Mouse (Mus musculus) embryonic facial prominence, embryonic 10.5 days (tissue): ENCODE results near the gene Itfg2. TPM values are rescaled to one million over a fixed set of nuclear protein-coding genes. Genes with fewer than 3 reads are reported as not detected.

Experiments
- DNase-seq: peaks from one replicate; pipeline ENCODE4 v3.0.0-alpha.2; 2017; ENCODE audit warnings: low spot score
- H3K27ac ChIP-seq: fragments of 300-500 bp; sonication (generic); replicated peaks from 2 replicates; pipeline ENCODE4 v1.5.1; 2016; ENCODE audit warnings: mild to moderate bottlenecking
- H3K27me3 ChIP-seq: fragments of 300-500 bp; sonication (generic); replicated peaks from 2 replicates; pipeline ENCODE4 v1.6.1; 2016; ENCODE audit warnings: low read depth, mild to moderate bottlenecking; ENCODE audit not compliant: poor library complexity, severe bottlenecking
- H3K36me3 ChIP-seq: fragments of 300-500 bp; sonication (generic); replicated peaks from 2 replicates; pipeline ENCODE4 v1.6.1; 2016; ENCODE audit warnings: mild to moderate bottlenecking, moderate library complexity
- H3K4me1 ChIP-seq: fragments of 300-500 bp; sonication (generic); 2 replicates; pipeline ENCODE4 v1.6.1; 2016
- H3K4me3 ChIP-seq: fragments of 300-500 bp; sonication (generic); 2 replicates; pipeline ENCODE4 v1.5.1; 2016; ENCODE audit warnings: mild to moderate bottlenecking, moderate library complexity
- H3K9me3 ChIP-seq: fragments of 300-500 bp; sonication (generic); 2 replicates; pipeline ENCODE4 v1.6.1; 2016; ENCODE audit warnings: mild to moderate bottlenecking
- WGBS: fragments of 180-500 bp; shearing (Covaris S2); methylation state at CpG from one replicate; pipeline ENCODE4 v1.1.7; 2016; 5-methylcytosine and 5-hydroxymethylcytosine counted together
- polyA plus RNA-seq: library from polyadenylated mRNA; unstranded; fragments of >200 nt; fragmentation: Nextera tagmentation; extraction: Ambion mirVana; gene quantifications from 2 replicates; pipeline ENCODE4 v1.2.1, GENCODE M21; 2016

The Itfg2 gene
- polyA plus RNA-seq, 1 experiment from 2014 or later: 39.0 TPM

DNA sequence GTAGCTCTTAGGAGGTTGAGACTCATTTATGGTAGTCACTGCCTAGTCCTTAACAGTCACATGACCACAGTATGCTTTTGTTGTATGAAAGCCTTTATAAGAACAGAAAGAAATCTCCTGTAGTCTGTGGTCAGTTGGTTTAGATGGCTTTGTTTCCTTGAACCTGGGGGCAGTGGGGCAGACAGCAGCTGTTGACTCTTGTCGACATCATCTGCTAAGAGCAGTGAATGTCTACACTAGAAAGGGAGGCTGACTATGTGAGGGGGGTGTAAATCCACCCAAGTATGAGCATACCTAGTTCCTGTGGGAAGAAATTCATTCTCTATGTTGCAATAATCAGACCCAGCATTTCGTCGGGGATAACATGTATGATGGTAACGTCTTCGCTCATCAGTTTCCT lies 22.3 kb upstream of the Itfg2 start:
- WGBS: 93% methylated on average over 5 of the region's 5 CpGs
- H3K27ac ChIP-seq: no peak overlapping the region

DNA sequence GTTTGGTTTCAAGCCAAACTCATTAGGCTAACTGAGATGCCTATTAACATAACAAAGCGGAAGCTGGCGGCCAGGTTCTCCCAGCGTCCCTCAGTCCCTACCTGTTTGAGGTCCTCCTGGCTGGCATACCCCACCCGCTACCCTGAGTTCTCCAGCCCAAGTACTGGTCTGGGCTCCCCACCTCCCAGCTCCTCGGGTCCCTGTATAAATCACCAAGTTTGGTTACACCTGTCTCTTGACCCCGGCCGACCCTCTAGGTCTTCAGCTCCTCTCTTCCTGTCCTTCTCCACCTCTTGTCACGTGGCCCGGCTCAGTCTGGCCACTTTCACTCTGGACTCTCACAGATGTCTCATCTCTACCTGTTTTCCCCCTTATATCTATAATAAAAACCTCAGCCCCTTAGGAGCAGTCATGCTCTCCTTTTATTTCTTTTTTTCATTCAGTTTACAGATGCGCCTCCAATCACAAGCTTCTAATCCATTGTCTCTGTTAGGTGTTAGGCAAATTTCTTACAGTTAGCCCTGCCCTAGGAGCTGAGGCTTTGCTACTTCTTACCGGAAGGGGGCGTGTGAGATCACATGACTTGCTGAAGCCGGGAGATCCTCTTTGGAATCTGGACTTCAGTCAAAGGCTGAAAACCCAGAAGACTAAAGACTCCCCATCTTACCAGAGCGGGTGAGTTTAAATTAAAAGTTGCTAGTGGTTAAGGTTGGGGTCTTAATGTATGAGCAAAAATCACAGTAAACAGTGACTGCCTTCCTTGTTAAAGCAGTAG lies 21.2 kb upstream of the Itfg2 start:
- H3K4me3 ChIP-seq: no peak overlapping the region; the same call in 1 of the 2 replicates
- H3K27me3 ChIP-seq: no peaks in the 10 kb centered on the region
- no peaks in the 10 kb centered on the region for H3K36me3 ChIP-seq
- DNase-seq: peak; percentile 55
- peaks cover 13% of the 10 kb centered on the region for H3K4me1 ChIP-seq
- no peak overlapping the region; the same call in 1 of the 2 replicates for H3K27ac ChIP-seq
- 10% methylated on average over 14 of the region's 14 CpGs for WGBS
- no peaks in the 10 kb centered on the region for H3K9me3 ChIP-seq

More for the DNA sequence above, 22.3 kb upstream of the Itfg2 start:
- no peaks in the 10 kb centered on the region for H3K9me3 ChIP-seq
- no peak overlapping the region for H3K4me3 ChIP-seq
- no peaks in the 10 kb centered on the region for H3K27me3 ChIP-seq
- peaks cover 13% of the 10 kb centered on the region for H3K4me1 ChIP-seq
- DNase-seq: no peak
- no peaks in the 10 kb centered on the region for H3K36me3 ChIP-seq

DNA sequence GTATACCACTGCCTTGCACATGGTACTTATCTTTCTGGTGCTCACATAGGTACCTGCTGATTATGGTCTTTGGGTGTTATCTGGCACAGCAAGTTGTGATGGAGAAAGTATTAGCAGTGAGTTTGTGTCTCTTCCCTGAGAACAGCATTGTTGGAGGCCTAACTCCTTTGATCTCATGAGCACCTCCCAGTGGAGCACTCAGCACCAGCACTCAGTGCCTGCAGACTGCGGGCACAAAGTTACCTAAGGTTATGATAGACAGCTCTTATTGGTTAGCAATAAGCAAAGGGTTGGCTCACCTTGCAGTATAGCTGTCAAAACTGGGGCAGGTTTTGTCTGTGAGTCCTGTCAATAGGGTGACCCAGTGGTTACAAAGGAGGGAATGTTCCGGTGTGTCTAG lies 15.5 kb upstream of the Itfg2 start:
- Histone ChIP-seq H3K4me3 (no peak overlapping the region), H3K4me1 (peaks cover 23% of the 10 kb centered on the region), H3K27me3 (0 out of 2 replicates have a peak, but pooled peaks cover 6% of the 10 kb centered on the region), H3K9me3 (no peaks in the 10 kb centered on the region), H3K27ac (no peak overlapping the region), H3K36me3 (peaks cover 15% of the 10 kb centered on the region)
- DNase-seq: no peak
- 91% methylated on average over 2 of the region's 2 CpGs for WGBS

DNA sequence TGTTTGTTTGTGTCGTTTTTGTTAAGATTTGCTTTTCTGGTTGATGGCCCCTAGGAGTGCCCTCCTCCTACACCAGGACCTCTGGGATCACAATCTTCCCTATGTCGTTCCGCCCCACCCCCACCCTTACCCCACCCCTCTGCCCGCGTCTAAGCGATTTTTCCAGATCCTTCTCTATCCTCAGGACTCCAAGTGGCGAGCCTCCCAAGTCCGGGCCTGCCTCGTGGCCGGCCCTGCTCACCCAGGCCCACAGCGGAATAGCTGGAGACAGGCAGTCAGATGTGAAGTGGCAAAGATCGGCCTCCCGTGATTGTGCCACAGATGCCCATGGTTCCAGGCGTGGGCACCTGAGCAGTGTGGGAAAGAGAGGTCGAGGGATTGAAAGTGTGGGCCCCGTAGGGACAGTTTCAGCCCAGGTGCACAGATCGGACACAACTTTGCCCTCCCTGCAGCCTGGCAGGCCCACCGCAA lies 14.2 kb upstream of the Itfg2 start:
- H3K27me3 ChIP-seq: 0 out of 2 replicates have a peak, but pooled peaks cover 6% of the 10 kb centered on the region
- DNase-seq: no peak
- WGBS: 30% methylated on average over 18 of the region's 18 CpGs
- peak overlapping the region; percentile 99 for H3K27ac ChIP-seq
- H3K4me3 ChIP-seq: peak overlapping the region; percentile 100
- H3K9me3 ChIP-seq: no peaks in the 10 kb centered on the region
- peaks cover 23% of the 10 kb centered on the region for H3K4me1 ChIP-seq
- peaks cover 28% of the 10 kb centered on the region for H3K36me3 ChIP-seq

DNA sequence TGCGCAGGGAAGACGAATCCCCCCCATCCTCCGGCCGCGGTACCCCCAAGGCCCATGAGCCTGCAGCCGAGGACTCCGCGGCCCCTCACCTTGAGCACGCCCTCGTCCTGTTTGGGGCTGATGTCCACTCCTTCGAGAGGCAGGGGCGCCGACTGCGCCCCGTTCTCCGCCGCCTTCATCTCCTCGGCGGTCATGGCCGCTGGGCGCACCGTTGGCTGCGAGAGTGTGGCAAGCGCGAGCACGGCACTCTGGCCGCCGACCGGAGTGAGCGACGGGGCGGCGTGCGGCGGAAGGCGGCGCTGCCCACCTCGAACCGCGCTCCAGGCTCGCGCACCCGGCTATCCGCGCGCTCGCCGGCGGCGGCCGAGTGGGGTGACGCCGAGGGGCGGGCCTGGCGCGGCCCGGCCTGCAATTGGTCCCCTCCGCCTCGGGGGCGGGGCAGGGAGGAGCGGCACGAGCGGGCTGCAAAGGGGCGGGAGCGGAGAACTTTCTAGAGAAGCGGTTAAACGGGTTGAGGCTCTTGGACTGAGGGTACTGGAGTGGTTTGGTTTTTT lies 13.7 kb upstream of the Itfg2 start, which contains the start of gene Fkbp4:
Fkbp4 (minus strand) TSS at position 361 of the 554 bp plus-strand sequence.
- Histone ChIP-seq H3K27ac (peak within 1 kb of the TSS; percentile 99), H3K36me3 (peaks cover 34% of the 10 kb centered on the region), H3K9me3 (no peaks in the 10 kb centered on the region), H3K27me3 (0 out of 2 replicates have a peak, but pooled peaks cover 6% of the 10 kb centered on the region), H3K4me3 (peak within 1 kb of the TSS; percentile 100), H3K4me1 (peaks cover 23% of the 10 kb centered on the region)
- WGBS: under 1% methylated on average over 67 of the region's 67 CpGs
- peak; percentile 95 for DNase-seq

DNA sequence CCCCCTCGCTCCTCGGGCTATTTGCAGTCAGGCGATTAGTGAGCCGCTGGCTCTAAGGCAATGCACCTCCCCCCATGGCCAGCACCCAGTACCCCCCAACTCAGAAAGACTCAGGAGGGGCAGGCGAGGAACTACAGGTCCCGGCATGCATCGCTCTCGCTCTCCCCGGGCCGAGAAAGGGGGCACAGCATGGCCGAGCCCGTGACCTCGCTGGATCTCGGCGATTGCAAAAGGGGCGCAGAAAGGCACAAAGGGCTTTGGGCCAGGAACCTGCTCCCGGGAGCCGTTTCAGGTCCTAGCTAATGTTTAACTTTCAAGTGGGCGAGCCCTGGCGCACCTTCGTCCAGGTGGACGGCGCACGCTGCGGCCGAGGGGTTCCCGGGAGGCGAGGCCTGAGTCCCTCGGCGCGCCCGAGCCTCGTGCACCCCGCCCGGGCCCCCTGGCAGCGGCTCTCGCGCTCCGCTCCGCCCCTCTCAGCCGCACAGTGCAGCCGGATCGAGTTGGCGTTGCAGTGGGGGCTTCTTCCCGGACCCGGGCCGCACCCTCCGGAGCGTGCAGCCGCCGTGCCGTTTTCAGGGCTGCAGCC lies 13.1 kb upstream of the Itfg2 start:
- H3K36me3 ChIP-seq: peaks cover 39% of the 10 kb centered on the region
- DNase-seq: peak; percentile 84
- 0 out of 2 replicates have a peak, but pooled peaks cover 6% of the 10 kb centered on the region for H3K27me3 ChIP-seq
- no peaks in the 10 kb centered on the region for H3K9me3 ChIP-seq
- peaks cover 23% of the 10 kb centered on the region for H3K4me1 ChIP-seq
- peak overlapping the region; percentile 100 for H3K4me3 ChIP-seq
- peak overlapping the region; percentile 99 for H3K27ac ChIP-seq
- WGBS: under 1% methylated on average over 52 of the region's 52 CpGs

DNA sequence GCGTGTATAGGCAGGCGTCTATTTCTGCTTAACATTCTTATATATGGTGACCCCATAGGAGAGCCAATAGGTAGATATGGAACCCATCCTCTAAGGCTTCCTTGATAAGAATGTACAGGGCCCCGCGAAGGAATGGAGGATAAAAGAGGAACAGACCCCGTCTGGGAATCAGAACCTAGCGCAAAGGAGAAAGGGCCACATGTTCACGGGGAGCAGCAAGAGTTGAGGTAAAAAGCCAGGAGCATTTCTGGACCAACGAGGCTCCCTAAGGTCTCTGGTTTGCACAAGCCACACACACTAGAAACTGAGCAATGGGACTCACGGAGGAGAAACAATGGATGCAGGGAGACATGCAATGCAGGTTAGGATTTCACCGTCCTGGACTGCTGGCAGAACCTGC lies 12.6 kb upstream of the Itfg2 start:
- peak overlapping the region; percentile 100 for H3K4me3 ChIP-seq
- no peaks in the 10 kb centered on the region for H3K9me3 ChIP-seq
- peaks cover 23% of the 10 kb centered on the region for H3K4me1 ChIP-seq
- 5% methylated on average over 10 of the region's 10 CpGs for WGBS
- 0 out of 2 replicates have a peak, but pooled peaks cover 6% of the 10 kb centered on the region for H3K27me3 ChIP-seq
- H3K36me3 ChIP-seq: peaks cover 45% of the 10 kb centered on the region
- DNase-seq: no peak
- H3K27ac ChIP-seq: peak overlapping the region; percentile 99

DNA sequence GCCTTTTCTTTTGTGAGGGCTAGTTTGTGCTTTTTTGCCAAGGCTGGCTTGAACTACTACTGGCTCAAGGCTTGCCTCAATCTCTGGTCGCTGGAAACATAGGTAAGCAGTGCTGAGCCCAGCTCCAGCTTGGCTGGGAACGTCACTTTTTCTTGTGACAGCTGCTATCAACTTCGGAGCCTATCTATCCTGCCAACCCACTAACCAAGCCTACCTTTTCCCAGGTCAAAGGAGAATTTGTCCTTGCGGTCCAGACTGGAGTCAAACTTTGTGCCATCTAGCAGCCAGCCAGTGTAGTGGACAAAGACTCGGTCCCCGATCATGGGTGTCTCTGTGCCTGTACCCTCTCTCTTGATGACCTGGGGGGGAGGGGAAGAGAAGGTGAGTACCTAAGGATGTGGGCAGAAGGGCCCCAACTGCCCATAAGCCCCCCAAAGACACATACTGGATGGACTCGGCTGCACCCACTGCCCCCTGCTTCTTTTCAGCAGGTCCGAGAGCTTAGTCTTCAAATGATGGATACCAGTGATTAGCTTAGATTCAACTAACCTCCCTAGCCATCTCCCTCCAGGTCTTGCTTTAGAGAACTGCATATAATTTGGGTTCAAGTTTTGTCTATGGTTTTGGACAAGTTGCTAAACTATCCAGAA lies 11.8 kb upstream of the Itfg2 start:
- no peak for DNase-seq
- peaks cover 53% of the 10 kb centered on the region for H3K36me3 ChIP-seq
- peak overlapping the region; percentile 99 for H3K27ac ChIP-seq
- H3K9me3 ChIP-seq: no peaks in the 10 kb centered on the region
- WGBS: 90% methylated on average over 8 of the region's 8 CpGs
- peaks cover 23% of the 10 kb centered on the region for H3K4me1 ChIP-seq
- peak overlapping the region; percentile 100 for H3K4me3 ChIP-seq
- 0 out of 2 replicates have a peak, but pooled peaks cover 6% of the 10 kb centered on the region for H3K27me3 ChIP-seq

DNA sequence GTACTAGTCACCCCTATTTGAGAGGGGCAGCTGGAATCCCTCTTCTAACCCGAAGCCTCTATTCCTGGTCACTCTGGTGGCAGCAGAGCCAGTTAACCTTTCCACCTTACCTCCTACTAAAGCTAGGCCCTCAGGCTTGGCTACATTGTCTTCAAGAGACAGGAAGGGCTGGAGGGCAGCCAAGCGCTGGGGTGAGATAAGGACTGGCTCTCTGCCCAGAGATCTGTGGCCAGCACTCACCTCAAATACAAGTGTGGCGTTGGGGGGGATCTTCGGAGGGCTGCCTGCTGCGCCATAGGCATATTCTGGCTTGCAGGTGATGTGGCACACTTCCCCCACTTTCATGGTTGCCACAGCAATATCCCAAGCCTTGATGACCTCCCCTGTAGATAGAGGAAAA lies 10.7 kb upstream of the Itfg2 start:
- DNase-seq: no peak
- Histone ChIP-seq H3K27ac (no peak overlapping the region), H3K4me3 (no peak overlapping the region), H3K4me1 (peaks cover 23% of the 10 kb centered on the region), H3K9me3 (no peaks in the 10 kb centered on the region), H3K27me3 (0 out of 2 replicates have a peak, but pooled peaks cover 5% of the 10 kb centered on the region), H3K36me3 (peaks cover 63% of the 10 kb centered on the region)
- 96% methylated on average over 5 of the region's 5 CpGs for WGBS

DNA sequence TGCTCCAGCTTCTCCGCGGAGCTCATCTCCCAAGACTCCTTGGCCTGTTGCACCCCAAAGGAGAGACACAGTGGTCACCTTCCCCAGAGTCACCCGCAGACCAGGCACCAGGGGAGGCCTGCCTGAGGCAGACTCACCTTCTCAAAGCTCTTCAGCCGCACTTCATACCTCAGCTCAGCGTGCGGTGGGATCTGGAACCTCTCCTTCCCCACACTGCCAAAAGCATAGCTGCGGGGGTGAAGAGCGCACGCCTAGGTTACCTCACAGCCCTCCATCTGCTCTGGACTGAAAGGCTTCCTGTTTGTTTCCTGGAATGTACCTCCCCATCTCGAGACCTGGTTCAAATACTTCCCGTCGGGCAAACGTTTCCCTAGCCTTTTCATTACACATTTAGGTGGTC lies 8.8 kb upstream of the Itfg2 start:
- H3K4me1 ChIP-seq: peaks cover 13% of the 10 kb centered on the region
- no peak for DNase-seq
- H3K27me3 ChIP-seq: no peaks in the 10 kb centered on the region
- 94% methylated on average over 13 of the region's 13 CpGs for WGBS
- no peak overlapping the region for H3K4me3 ChIP-seq
- no peaks in the 10 kb centered on the region for H3K9me3 ChIP-seq
- H3K36me3 ChIP-seq: peaks cover 82% of the 10 kb centered on the region
- H3K27ac ChIP-seq: no peak overlapping the region

DNA sequence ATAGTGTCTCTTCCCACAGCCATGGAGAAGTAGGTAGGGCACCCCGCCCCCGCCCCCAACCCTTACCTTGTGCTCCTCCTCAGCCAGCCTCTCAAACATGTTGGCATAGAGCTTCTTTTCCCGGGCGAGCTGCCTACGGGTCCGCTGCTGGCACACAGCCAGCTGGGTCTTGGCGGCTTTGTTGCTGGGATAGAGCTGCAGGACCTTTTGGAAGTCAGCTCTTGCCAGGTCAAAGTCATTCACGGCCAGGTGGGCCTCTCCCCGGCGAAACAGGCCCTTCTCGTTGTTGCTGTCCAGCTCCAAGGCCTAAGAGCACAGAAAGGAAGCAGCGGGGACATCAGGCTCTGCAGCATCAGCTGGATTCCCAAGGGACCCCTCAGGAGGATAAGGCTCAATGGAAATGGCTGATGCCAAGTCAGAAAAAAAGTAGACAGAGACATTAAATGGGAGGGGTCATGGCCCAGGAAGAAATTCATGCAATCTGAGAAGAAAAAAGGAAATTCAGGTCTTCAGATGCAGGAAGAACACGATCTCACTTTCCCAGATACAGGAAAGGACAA lies 7.7 kb upstream of the Itfg2 start:
- 93% methylated on average over 13 of the region's 13 CpGs for WGBS
- H3K27ac ChIP-seq: no peak overlapping the region

DNA sequence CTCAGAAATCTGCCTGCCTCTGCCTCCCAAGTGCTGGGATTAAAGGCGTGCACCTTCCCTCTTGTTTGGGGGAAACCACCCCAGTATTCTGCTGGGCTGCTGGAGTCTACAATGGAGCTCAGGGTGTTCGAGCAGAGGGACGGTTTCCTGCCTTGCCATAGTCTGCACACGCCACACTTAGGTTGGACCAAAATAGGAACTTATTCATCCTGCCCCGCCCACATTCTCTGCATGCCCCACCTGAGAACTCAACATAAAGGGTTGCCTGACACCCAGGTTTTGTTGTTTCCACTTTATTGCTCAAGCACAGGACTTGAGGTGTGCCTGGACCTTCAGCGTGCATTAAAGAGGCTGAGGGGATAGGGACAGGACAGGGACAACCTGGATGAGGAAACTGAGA lies 5.1 kb upstream of the Itfg2 start:
- H3K36me3 ChIP-seq: peaks cover 78% of the 10 kb centered on the region
- no peak overlapping the region for H3K4me3 ChIP-seq
- no peaks in the 10 kb centered on the region for H3K27me3 ChIP-seq
- no peaks in the 10 kb centered on the region for H3K9me3 ChIP-seq
- H3K4me1 ChIP-seq: 0 out of 2 replicates have a peak, but pooled peaks cover 3% of the 10 kb centered on the region
- 94% methylated on average over 6 of the region's 6 CpGs for WGBS
- no peak for DNase-seq
- no peak overlapping the region for H3K27ac ChIP-seq

More for the DNA sequence above, 7.7 kb upstream of the Itfg2 start:
- no peak overlapping the region for H3K4me3 ChIP-seq
- peaks cover 11% of the 10 kb centered on the region for H3K4me1 ChIP-seq
- no peak for DNase-seq
- no peaks in the 10 kb centered on the region for H3K27me3 ChIP-seq
- H3K9me3 ChIP-seq: no peaks in the 10 kb centered on the region
- peaks cover 93% of the 10 kb centered on the region for H3K36me3 ChIP-seq
